Mouse (Mus musculus) spleen, postnatal 4 days (tissue): ENCODE measurements around the gene Gltpd2.

Experiments used
- DNase-seq, 2 experiments: peaks; one replicate each; pipeline ENCODE4 v3.0.0; 2022; ENCODE audit warnings: low spot score in 2 of 2

Gltpd2 gene

GRCm38 (mm10) chr11:70563470-70564275, 44.7 kb downstream of the Gltpd2 start:
- DNase-seq: peak; percentile 19 to 66

DNA sequence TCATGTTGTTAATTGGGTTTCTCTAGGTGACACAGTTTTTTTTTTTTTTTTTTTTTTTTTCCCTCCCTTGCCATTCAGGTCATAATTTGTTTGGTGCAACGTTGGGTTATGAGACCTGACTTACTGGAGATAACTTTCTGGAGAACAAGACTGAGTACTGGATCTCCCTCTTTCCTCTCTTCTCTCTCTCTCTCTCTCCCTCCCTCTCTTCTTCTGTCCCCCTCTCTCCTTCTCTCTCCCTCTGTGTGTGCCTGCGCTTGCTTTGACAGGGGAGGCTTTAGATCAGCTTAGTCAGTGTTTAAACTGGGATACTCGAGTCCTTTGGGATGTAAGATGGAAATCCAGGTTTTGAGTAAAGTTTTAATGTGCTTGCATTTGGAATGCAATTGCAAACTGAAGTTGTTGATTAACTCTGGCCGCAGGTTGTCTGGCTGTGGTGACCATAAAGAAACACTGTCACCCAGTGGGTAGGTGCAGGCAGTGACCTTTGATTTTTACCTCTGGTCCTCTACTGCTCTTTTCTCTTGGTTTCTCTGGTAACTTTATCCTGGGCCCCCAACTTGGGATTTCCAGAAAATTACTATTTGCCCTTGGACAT, 45.4 kb downstream of the Gltpd2 start:
- no peak for DNase-seq

DNA sequence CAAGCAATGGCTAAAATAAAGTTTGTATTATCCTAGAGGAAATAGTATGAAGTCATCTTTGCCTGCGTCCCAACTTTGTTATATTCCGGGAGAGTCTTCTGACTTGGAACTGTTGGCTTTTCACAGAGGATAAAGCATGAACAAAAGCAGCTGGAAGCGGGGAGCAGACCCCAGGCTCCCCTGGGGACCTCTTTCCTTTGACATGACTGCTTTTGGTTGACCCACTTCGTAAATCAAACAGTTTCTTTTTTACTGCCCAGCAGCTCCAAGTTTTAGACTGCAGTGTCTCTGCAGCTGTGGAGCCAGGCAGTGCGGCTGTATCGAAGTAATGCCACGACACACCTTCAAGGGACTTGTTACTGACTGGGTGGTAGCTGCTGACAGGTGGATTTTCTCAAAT, 47.6 kb downstream of the Gltpd2 start:
- no peak for DNase-seq
